Mouse (Mus musculus) heart, embryonic 11.5 days (tissue): ENCODE measurements around the gene Tbc1d1. TPM values are rescaled to one million over a fixed set of nuclear protein-coding genes. Genes with fewer than 3 reads are reported as not detected.

Experiments used
- ATAC-seq: fragments of 200-750 bp; cut with Nextera tagmentation; replicated peaks from 2 replicates; pipeline ENCODE4 v1.8.0; 2017; ENCODE audit warnings: moderate library complexity; ENCODE audit not compliant: insufficient number of reproducible peaks, low FRiP score, low TSS enrichment
- H3K27ac ChIP-seq: fragments of 300-500 bp; sonication (generic); 2 replicates; pipeline ENCODE4 v1.5.1; 2014; ENCODE audit warnings: mild to moderate bottlenecking, low read depth, low read length
- H3K27me3 ChIP-seq: fragments of 300-500 bp; sonication (generic); 2 replicates; pipeline ENCODE4 v1.6.1; 2014; ENCODE audit warnings: mild to moderate bottlenecking, low read length, mixed read lengths; ENCODE audit not compliant: control insufficient read depth, insufficient read depth
- H3K36me3 ChIP-seq: fragments of 300-500 bp; sonication (generic); 2 replicates; pipeline ENCODE4 v1.6.1; 2014; ENCODE audit warnings: mild to moderate bottlenecking, low read length, moderate library complexity, mixed read lengths; ENCODE audit not compliant: control insufficient read depth, insufficient read depth
- H3K4me1 ChIP-seq: fragments of 300-500 bp; sonication (generic); 2 replicates; pipeline ENCODE4 v1.6.1; 2014; ENCODE audit warnings: low read length; ENCODE audit not compliant: control insufficient read depth, insufficient read depth
- H3K4me2 ChIP-seq: fragments of 300-500 bp; sonication (generic); 2 replicates; pipeline ENCODE4 v1.6.1; 2014; ENCODE audit warnings: mild to moderate bottlenecking, moderate library complexity
- H3K4me3 ChIP-seq: fragments of 300-500 bp; sonication (generic); 2 replicates; pipeline ENCODE4 v1.5.1; 2014; ENCODE audit warnings: low read depth, low read length
- H3K9ac ChIP-seq: fragments of 300-500 bp; sonication (generic); 2 replicates; pipeline ENCODE4 v1.6.1; 2014; ENCODE audit warnings: mild to moderate bottlenecking, low read depth, low read length, moderate library complexity
- H3K9me3 ChIP-seq: fragments of 300-500 bp; sonication (generic); replicated peaks from 2 replicates; pipeline ENCODE4 v1.6.1; 2016; ENCODE audit warnings: low read length; ENCODE audit not compliant: control insufficient read depth
- WGBS: fragments of 180-500 bp; shearing (Covaris S2); extraction: QIAGEN DNeasy Blood & Tissue Kit; methylation state at CpG from one replicate; pipeline ENCODE4 v1.1.7; 2014; ENCODE audit not compliant: insufficient replicate concordance; 5-methylcytosine and 5-hydroxymethylcytosine counted together
- polyA plus RNA-seq: library from polyadenylated mRNA; unstranded; fragments of >200 nt; fragmentation: Nextera tagmentation; extraction: Ambion mirVana; gene quantifications from 2 replicates; pipeline ENCODE4 v1.2.1, GENCODE M21; 2014

Tbc1d1 gene
- polyA plus RNA-seq, 1 experiment from 2014 or later, result 36.3 TPM

DNA sequence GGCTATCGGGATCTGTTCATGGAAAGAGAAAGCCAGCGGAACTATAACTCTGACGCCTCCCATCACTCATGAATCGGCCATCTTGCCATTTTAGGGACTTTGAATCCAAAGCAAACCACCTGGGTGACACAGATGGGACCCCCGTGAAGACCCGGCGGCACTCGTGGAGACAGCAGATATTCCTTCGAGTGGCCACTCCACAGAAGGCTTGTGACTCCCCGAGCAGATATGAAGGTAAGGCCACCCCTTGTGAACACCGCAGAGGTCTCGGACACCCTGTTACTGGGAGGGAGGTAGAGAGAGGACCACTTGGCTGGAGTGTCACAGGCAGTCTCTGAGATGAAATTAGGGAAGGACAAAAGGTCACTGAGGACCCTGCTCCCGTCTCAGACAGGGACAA lies 129.7 kb downstream of the Tbc1d1 start:
- Histone ChIP-seq H3K36me3 (peaks cover 18% of the 10 kb centered on the region), H3K4me2 (no peak overlapping the region), H3K9me3 (no peaks in the 10 kb centered on the region), H3K27ac (no peak overlapping the region), H3K4me3 (no peak overlapping the region), H3K4me1 (0 out of 2 replicates have a peak, but pooled peaks cover 3% of the 10 kb centered on the region), H3K27me3 (no peaks in the 10 kb centered on the region), H3K9ac (no peak overlapping the region)
- 89% methylated on average over 13 of the region's 13 CpGs for WGBS
- ATAC-seq, result no peak

DNA sequence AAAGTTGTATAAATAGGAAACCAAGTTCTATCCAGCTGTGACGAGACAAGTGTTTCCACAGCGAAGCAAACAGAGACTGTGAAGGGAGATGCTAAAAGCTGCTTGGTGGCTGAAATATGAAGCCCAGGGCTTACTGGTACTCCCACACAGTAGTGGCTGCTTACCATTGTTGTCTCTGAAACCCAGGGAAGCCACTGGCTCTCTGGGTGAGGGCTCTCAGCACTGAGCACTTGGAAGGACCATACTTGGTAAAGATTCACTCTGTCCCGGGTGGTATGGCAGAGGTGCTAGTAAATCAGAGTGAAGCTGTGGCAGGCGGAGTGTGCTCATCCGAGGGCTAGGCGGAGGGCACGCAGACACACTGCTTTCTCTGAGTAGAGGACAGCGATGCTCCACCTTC lies 131.2 kb downstream of the Tbc1d1 start:
- 77% methylated on average over 8 of the region's 8 CpGs for WGBS
- no peak overlapping the region for H3K9ac ChIP-seq
- H3K27ac ChIP-seq, result no peak overlapping the region
- H3K4me2 ChIP-seq, result no peak overlapping the region
- 0 out of 2 replicates have a peak, but pooled peaks cover 3% of the 10 kb centered on the region for H3K4me1 ChIP-seq
- no peaks in the 10 kb centered on the region for H3K27me3 ChIP-seq
- H3K4me3 ChIP-seq, result no peak overlapping the region
- peaks cover 14% of the 10 kb centered on the region for H3K36me3 ChIP-seq
- H3K9me3 ChIP-seq, result no peaks in the 10 kb centered on the region
- no peak for ATAC-seq

- Histone ChIP-seq H3K36me3 (peaks cover 9% of the 10 kb centered on the region), H3K4me1 (0 out of 2 replicates have a peak, but pooled peaks cover 3% of the 10 kb centered on the region), H3K9ac (no peak overlapping the region), H3K4me3 (no peak overlapping the region), H3K27me3 (no peaks in the 10 kb centered on the region), H3K4me2 (no peak overlapping the region), H3K27ac (no peak overlapping the region), H3K9me3 (no peaks in the 10 kb centered on the region)
- WGBS, result 88% methylated on average over 14 of the region's 14 CpGs
- no peak for ATAC-seq
Measured at GRCm38 (mm10) chr5:64288031-64288928, 132.2 kb downstream of the Tbc1d1 start.

DNA sequence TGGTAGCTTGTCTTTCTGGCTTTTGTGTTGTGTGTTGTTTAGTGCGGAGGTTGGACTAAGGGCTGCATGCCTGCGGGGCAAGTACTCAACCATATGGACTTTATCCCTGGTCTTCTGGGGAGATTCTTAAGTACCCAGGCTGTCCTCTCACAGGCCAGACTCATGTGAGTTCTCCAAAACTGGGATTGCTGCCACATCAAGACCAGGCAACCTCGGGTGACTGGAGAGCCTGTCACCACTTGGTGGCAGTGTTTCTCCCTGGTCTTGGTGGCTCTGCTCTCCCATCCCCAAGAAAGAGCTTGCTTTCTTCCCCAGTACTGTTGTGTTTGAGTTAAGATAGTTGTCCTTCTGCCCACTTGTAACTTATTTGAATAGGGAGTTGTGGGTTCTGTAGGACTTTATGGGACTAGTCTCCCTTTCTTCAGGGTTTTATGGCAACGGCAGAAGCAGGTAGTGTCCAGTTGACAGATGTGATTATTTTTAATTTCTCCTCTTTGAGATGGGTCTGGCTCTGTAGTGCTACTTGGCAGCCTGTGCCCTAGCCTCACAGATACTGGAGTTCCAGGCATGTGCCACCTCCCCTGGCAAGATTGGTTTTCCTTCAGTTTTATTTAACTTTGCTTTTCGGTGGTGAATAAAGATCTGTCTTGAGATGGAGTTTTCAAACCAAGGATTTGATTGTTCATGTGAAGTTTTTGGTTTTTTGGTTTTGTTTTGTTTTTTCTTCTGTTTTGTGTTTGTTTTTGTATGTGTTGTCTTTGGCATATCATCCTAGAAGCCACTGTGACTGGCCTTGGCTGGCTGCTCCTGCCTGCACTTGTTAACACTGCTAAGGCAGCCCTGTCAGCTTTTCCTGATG lies 133.3 kb downstream of the Tbc1d1 start:
- H3K27ac ChIP-seq, result no peak overlapping the region
- no peak overlapping the region for H3K9ac ChIP-seq
- H3K36me3 ChIP-seq, result peaks cover 9% of the 10 kb centered on the region
- H3K4me3 ChIP-seq, result no peak overlapping the region
- 65% methylated on average over 5 of the region's 5 CpGs for WGBS
- H3K4me2 ChIP-seq, result no peak overlapping the region
- no peaks in the 10 kb centered on the region for H3K9me3 ChIP-seq
- no peaks in the 10 kb centered on the region for H3K27me3 ChIP-seq
- 0 out of 2 replicates have a peak, but pooled peaks cover 3% of the 10 kb centered on the region for H3K4me1 ChIP-seq
- ATAC-seq, result no peak

GRCm38 (mm10) chr5:64290061-64290345 lies 133.9 kb downstream of the Tbc1d1 start:
- Histone ChIP-seq H3K4me2 (no peak overlapping the region), H3K36me3 (peaks cover 12% of the 10 kb centered on the region), H3K4me3 (no peak overlapping the region), H3K9ac (no peak overlapping the region), H3K9me3 (no peaks in the 10 kb centered on the region), H3K4me1 (0 out of 2 replicates have a peak, but pooled peaks cover 3% of the 10 kb centered on the region), H3K27ac (no peak overlapping the region), H3K27me3 (no peaks in the 10 kb centered on the region)
- WGBS, result 38% methylated on average over 4 of the region's 4 CpGs
- ATAC-seq, result no peak

GRCm38 (mm10) chr5:64291657-64292056 lies 135.6 kb downstream of the Tbc1d1 start:
- Histone ChIP-seq H3K4me1 (0 out of 2 replicates have a peak, but pooled peaks cover 3% of the 10 kb centered on the region), H3K36me3 (peaks cover 9% of the 10 kb centered on the region; the same call in 1 of the 2 replicates), H3K9ac (no peak overlapping the region), H3K27me3 (no peaks in the 10 kb centered on the region), H3K9me3 (no peaks in the 10 kb centered on the region), H3K4me2 (no peak overlapping the region), H3K27ac (no peak overlapping the region), H3K4me3 (no peak overlapping the region)
- no peak for ATAC-seq
- WGBS, result 74% methylated on average over 5 of the region's 5 CpGs

DNA sequence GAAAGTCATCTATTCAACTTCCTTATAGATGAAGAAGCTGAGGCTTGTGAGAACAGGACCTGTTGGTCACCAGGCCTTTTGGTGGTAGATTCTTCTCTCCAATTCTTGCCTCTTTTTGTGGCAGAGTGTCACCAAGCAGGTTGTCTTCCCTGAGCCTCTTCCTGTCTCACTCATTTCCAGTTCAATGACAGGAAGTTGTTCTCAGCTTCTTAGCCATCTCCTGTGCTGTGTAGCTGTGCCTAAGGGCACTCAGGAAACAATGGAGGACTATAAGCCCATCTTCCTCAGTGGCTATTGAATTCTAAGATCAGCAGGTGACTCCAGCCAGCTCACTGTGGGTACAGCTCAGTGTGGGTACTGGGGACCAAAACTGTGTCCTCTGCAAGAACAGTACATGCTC lies 139.5 kb downstream of the Tbc1d1 start:
- Histone ChIP-seq H3K9me3 (no peaks in the 10 kb centered on the region), H3K4me3 (no peak overlapping the region), H3K4me1 (peaks cover 14% of the 10 kb centered on the region), H3K36me3 (0 out of 2 replicates have a peak, but pooled peaks cover 2% of the 10 kb centered on the region), H3K27ac (no peak overlapping the region), H3K27me3 (no peaks in the 10 kb centered on the region), H3K9ac (no peak overlapping the region), H3K4me2 (no peak overlapping the region)
- no peak for ATAC-seq

DNA sequence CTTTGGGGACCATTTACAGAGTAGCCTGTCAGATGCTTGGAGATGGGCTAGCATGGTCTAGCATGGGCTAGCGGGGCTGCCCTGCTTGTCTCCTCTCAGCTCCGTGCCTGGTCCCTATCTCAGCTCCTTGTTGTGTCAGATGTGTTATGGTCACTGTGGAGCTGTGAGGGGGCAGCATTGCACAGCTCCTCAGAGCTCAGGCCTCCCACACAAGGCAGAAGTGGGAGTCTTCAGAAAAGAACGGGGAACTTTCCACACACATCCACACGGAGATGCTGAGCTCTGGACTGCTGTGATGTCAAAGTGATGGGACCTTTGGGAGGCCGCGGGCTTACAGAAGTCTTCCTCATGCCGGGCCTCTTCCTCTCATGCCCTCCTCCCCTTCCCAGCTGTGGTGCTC lies 140.2 kb downstream of the Tbc1d1 start:
- H3K36me3 ChIP-seq, result 0 out of 2 replicates have a peak, but pooled peaks cover 2% of the 10 kb centered on the region
- no peaks in the 10 kb centered on the region for H3K9me3 ChIP-seq
- no peak overlapping the region for H3K27ac ChIP-seq
- peaks cover 14% of the 10 kb centered on the region for H3K4me1 ChIP-seq
- H3K9ac ChIP-seq, result no peak overlapping the region
- H3K4me2 ChIP-seq, result no peak overlapping the region
- 72% methylated on average over 7 of the region's 7 CpGs for WGBS
- no peak for ATAC-seq
- no peak overlapping the region for H3K4me3 ChIP-seq
- H3K27me3 ChIP-seq, result no peaks in the 10 kb centered on the region
